Mouse (Mus musculus) ovary, adult 2 months (tissue): Measurements from ENCODE around the gene Nat8f3. TPM values are rescaled to one million over a fixed set of nuclear protein-coding genes. Genes with fewer than 3 reads are reported as not detected.

Experiments
- polyA plus RNA-seq: library from polyadenylated mRNA; depleted of rRNA; stranded (reverse); fragments of >200 nt; gene quantifications from 2 replicates; pipeline ENCODE4 v1.2.3, GENCODE M21; 2012; rRNA removed

The Nat8f3 gene
- polyA plus RNA-seq = 1.8 and 4.2 TPM in 2 replicates

GRCm38 (mm10) chr6:85765532-85765931 is at the start of gene Nat8f3:
Nat8f3 (minus strand) TSS chr6:85765754.

GRCm38 (mm10) chr6:85713105-85713504 is 52.4 kb downstream of the Nat8f3 start, which contains the start of gene Nat8f7:
Nat8f7 (minus strand) TSS chr6:85713205.

Other genes with a start within 250 kb of the Nat8f3 start
- 0.94 and 1.7 TPM in 2 replicates for gene Alms1, start 178.2 kb downstream of the Nat8f3 start, polyA plus RNA-seq
- gene Nat8f7, start 52.5 kb downstream of the Nat8f3 start, polyA plus RNA-seq = 1.4 and 1.6 TPM in 2 replicates
- 1.4 and 2.9 TPM in 2 replicates for gene Nat8f6, start 55.2 kb upstream of the Nat8f3 start, polyA plus RNA-seq
- gene Nat8f5, start 55.2 kb upstream of the Nat8f3 start, polyA plus RNA-seq = 0.24 and 0.33 TPM in 2 replicates
- 1.0 and 1.2 TPM in 2 replicates for gene Nat8, start 66.3 kb upstream of the Nat8f3 start, polyA plus RNA-seq
- gene Nat8f2, start 103.4 kb upstream of the Nat8f3 start, polyA plus RNA-seq = 0.25 and 0.52 TPM in 2 replicates
- 2.8 and 5.3 TPM in 2 replicates for gene Nat8f4, start 139.1 kb upstream of the Nat8f3 start, polyA plus RNA-seq
- 15.0 and 15.4 TPM in 2 replicates for gene Tprkb, start 146.1 kb upstream of the Nat8f3 start, polyA plus RNA-seq
- 9.9 and 14.9 TPM in 2 replicates for gene Nat8f1, start 149.9 kb upstream of the Nat8f3 start, polyA plus RNA-seq
- gene Dusp11, start 195.9 kb upstream of the Nat8f3 start, polyA plus RNA-seq = 35.3 and 52.0 TPM in 2 replicates